Mouse (Mus musculus) cerebellum, adult 11 months (tissue): ENCODE measurements around the gene Prg2.

Source experiments
- DNase-seq: peaks from one replicate; pipeline ENCODE4 v3.0.0; 2022

Prg2 gene

GRCm38 (mm10) chr2:84962906-84963507 is 17.3 kb upstream of the Prg2 start:
- DNase-seq: no peak

GRCm38 (mm10) chr2:84964111-84964801 is 16.0 kb upstream of the Prg2 start:
- DNase-seq: no peak

- DNase-seq: no peak
Observed at GRCm38 (mm10) chr2:84967318-84967991, 12.8 kb upstream of the Prg2 start.

GRCm38 (mm10) chr2:84975580-84975979 is 4.7 kb upstream of the Prg2 start:
- no peak for DNase-seq

- no peak for DNase-seq
Observed at GRCm38 (mm10) chr2:84987930-84988329, 7.7 kb downstream of the Prg2 start, which contains the start of gene Prg3. Gene Prg3, plus strand, starts transcription at chr2:84988215.

- DNase-seq: no peak
Observed at GRCm38 (mm10) chr2:84996376-84996775, 16.1 kb downstream of the Prg2 start.

GRCm38 (mm10) chr2:84999486-85000181 is 19.4 kb downstream of the Prg2 start:
- no peak for DNase-seq

- no peak for DNase-seq
Observed at GRCm38 (mm10) chr2:85001497-85001896, 21.2 kb downstream of the Prg2 start.

- no peak for DNase-seq
Observed at GRCm38 (mm10) chr2:85002575-85002974, 22.3 kb downstream of the Prg2 start.

GRCm38 (mm10) chr2:85004341-85004740 is 24.1 kb downstream of the Prg2 start:
- no peak for DNase-seq

- DNase-seq: no peak
Observed at GRCm38 (mm10) chr2:85006600-85006999, 26.3 kb downstream of the Prg2 start.

- no peak for DNase-seq
Observed at GRCm38 (mm10) chr2:85007729-85008128, 27.5 kb downstream of the Prg2 start.

- no peak for DNase-seq
Observed at GRCm38 (mm10) chr2:85009212-85009611, 29.0 kb downstream of the Prg2 start.

GRCm38 (mm10) chr2:85011906-85012604 is 31.8 kb downstream of the Prg2 start:
- no peak for DNase-seq

GRCm38 (mm10) chr2:85012679-85013078 is 32.4 kb downstream of the Prg2 start:
- DNase-seq: no peak

GRCm38 (mm10) chr2:85013826-85014587 is 33.7 kb downstream of the Prg2 start:
- no peak for DNase-seq

- DNase-seq: no peak
Observed at GRCm38 (mm10) chr2:85014588-85014982, 34.3 kb downstream of the Prg2 start.

GRCm38 (mm10) chr2:85022043-85022442 is 41.8 kb downstream of the Prg2 start:
- no peak for DNase-seq

- DNase-seq: no peak
Observed at GRCm38 (mm10) chr2:85026178-85026577, 45.9 kb downstream of the Prg2 start.

- no peak for DNase-seq
Observed at GRCm38 (mm10) chr2:85027281-85027680, 47.0 kb downstream of the Prg2 start.

GRCm38 (mm10) chr2:85029897-85030296 is 49.6 kb downstream of the Prg2 start:
- no peak for DNase-seq

- no peak for DNase-seq
Observed at GRCm38 (mm10) chr2:85030989-85031388, 50.7 kb downstream of the Prg2 start.
